Mouse (Mus musculus) myocyte (in vitro differentiated cells): ENCODE data around the gene Dbn1. TPM values are rescaled to one million over a fixed set of nuclear protein-coding genes. Genes with fewer than 3 reads are reported as not detected.
A peak's percentile ranks its signal among the peaks of the same experiment; 100 is the strongest.

Experiments
- H3K27me3 ChIP-seq: one replicate; pipeline ENCODE4 v1.6.1; 2011; ENCODE audit not compliant: control insufficient read depth, insufficient read depth, insufficient read length
- H3K36me3 ChIP-seq: one replicate; pipeline ENCODE4 v1.6.1; 2011; ENCODE audit not compliant: control insufficient read depth, insufficient read depth
- H3K4me2 ChIP-seq: one replicate; pipeline ENCODE4 v1.6.1; 2011; ENCODE audit warnings: low read depth, control low read depth
- H3K4me3 ChIP-seq: one replicate; pipeline ENCODE4 v1.5.1; 2011; ENCODE audit warnings: mild to moderate bottlenecking, control low read depth, moderate library complexity
- H3K79me2 ChIP-seq: one replicate; pipeline ENCODE4 v1.6.1; 2011; ENCODE audit not compliant: control insufficient read depth, insufficient read depth
- H3ac ChIP-seq: one replicate; pipeline ENCODE4 v1.6.1; 2011; ENCODE audit not compliant: control insufficient read depth, insufficient read length
- CEBPB ChIP-seq: IDR thresholded peaks from 2 replicates; pipeline ENCODE4 v1.6.1; 2011; ENCODE audit warnings: mild to moderate bottlenecking, moderate library complexity; ENCODE audit not compliant: poor library complexity, insufficient read depth, severe bottlenecking
- E2F4 ChIP-seq: IDR thresholded peaks from one replicate; pipeline ENCODE4 v1.6.1; 2011; ENCODE audit warnings: mild to moderate bottlenecking, control low read depth, moderate library complexity; ENCODE audit not compliant: insufficient read depth
- MAX ChIP-seq: IDR thresholded peaks from one replicate; pipeline ENCODE4 v1.6.1; 2011; ENCODE audit warnings: low read depth, mild to moderate bottlenecking, control low read depth
- MYOD1 ChIP-seq, 3 experiments: IDR thresholded peaks; one replicate each; pipeline ENCODE4 v1.6.1; 2011; ENCODE audit warnings: control low read depth in 2 of 3, low read depth in 2 of 3, mild to moderate bottlenecking in 2 of 3, moderate library complexity in 1 of 3; ENCODE audit not compliant: insufficient read length in 2 of 3, control insufficient read depth in 1 of 3
- MYOG ChIP-seq, 3 experiments: IDR thresholded peaks; one replicate each; pipeline ENCODE4 v1.6.1; 2011; ENCODE audit warnings: control low read depth in 2 of 3, low read depth in 2 of 3, mild to moderate bottlenecking in 2 of 3; ENCODE audit not compliant: insufficient read length in 2 of 3, control insufficient read depth in 1 of 3, insufficient read depth in 1 of 3
- POLR2A ChIP-seq: IDR thresholded peaks from one replicate; pipeline ENCODE4 v1.6.1; 2011; ENCODE audit warnings: low read depth, mild to moderate bottlenecking, control low read depth, moderate library complexity; ENCODE audit not compliant: insufficient read length
- POLR2AphosphoS2 ChIP-seq: IDR thresholded peaks from one replicate; pipeline ENCODE4 v1.6.1; 2011; ENCODE audit warnings: low read depth, control low read depth; ENCODE audit not compliant: insufficient read length
- REST ChIP-seq: IDR thresholded peaks from one replicate; pipeline ENCODE4 v1.6.1; 2011; ENCODE audit warnings: mild to moderate bottlenecking, control low read depth, moderate library complexity; ENCODE audit not compliant: insufficient read depth, insufficient read length
- SRF ChIP-seq: IDR thresholded peaks from one replicate; pipeline ENCODE4 v1.6.1; 2011; ENCODE audit warnings: low read depth; ENCODE audit not compliant: control insufficient read depth, insufficient read length
- TCF12 ChIP-seq: IDR thresholded peaks from one replicate; pipeline ENCODE4 v1.6.1; 2011; ENCODE audit warnings: mild to moderate bottlenecking, control low read depth; ENCODE audit not compliant: poor library complexity, insufficient read depth, severe bottlenecking
- TCF3 ChIP-seq: IDR thresholded peaks from one replicate; pipeline ENCODE4 v1.6.1; 2011; ENCODE audit warnings: low read depth, control low read depth; ENCODE audit not compliant: insufficient read length
- USF1 ChIP-seq: IDR thresholded peaks from one replicate; pipeline ENCODE4 v1.6.1; 2011; ENCODE audit warnings: low read depth, mild to moderate bottlenecking, control low read depth, moderate library complexity
- polyA plus RNA-seq: library from polyadenylated mRNA; unstranded; fragments of >200 nt; fragmentation: generic; extraction: Trizol; gene quantifications from one replicate; pipeline ENCODE4 v1.2.1, GENCODE M21; 2012; ENCODE audit warnings: missing spikeins

Gene Dbn1
- polyA plus RNA-seq, 1 experiment = 165 TPM

DNA sequence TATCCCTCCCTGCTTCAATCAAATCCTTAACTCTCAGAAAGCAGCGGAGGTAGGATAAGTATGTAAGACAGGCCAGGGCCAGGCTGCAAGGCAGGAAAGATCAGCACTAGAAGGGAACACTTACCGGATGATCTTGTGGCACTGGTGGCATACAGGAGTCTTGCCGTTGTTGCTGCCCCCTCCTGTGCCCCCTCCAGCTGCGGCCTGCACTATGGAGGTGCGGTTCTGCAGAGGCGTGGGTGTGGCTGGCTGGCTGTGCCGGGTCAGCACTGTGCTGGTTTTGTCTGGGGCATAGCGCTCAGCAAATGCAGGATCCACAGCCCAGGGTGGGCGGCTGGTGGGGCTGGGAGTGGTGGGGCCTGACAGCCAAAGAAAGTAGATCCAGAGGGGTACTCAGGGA is 17.9 kb upstream of the Dbn1 start:
- no peak overlapping the region for H3ac ChIP-seq
- H3K4me2 ChIP-seq = no peak overlapping the region
- no peaks in the 10 kb centered on the region for H3K27me3 ChIP-seq
- peak; percentile 55 for TF ChIP-seq POLR2AphosphoS2
- no peak for TF ChIP-seq POLR2A
- peaks cover 51% of the 10 kb centered on the region for H3K79me2 ChIP-seq
- no peak overlapping the region for H3K4me3 ChIP-seq
- H3K36me3 ChIP-seq = peaks cover 60% of the 10 kb centered on the region

GRCm38 (mm10) chr13:55504390-55504789 is 16.5 kb upstream of the Dbn1 start:
- no peak overlapping the region for H3K4me3 ChIP-seq
- H3K27me3 ChIP-seq = no peaks in the 10 kb centered on the region
- no peak overlapping the region for H3K4me2 ChIP-seq
- H3ac ChIP-seq = no peak overlapping the region
- TF ChIP-seq CEBPB = no peak
- no peak for TF ChIP-seq SRF
- TF ChIP-seq USF1 = no peak
- peak in 2 of 3 experiments; percentile 31 to 64 for TF ChIP-seq MYOD1 (IDR thresholded peaks at IDR 0.05; ENCODE audit: control insufficient read depth in 1 of 3, insufficient read length in 2 of 3, low read depth in 2 of 3)
- TF ChIP-seq TCF12 = no peak
- no peak for TF ChIP-seq MAX
- peak; percentile 15 for TF ChIP-seq TCF3
- TF ChIP-seq E2F4 = no peak
- TF ChIP-seq POLR2A = no peak
- peak in 2 of 3 experiments; percentile 11 to 57 for TF ChIP-seq MYOG (IDR thresholded peaks at IDR 0.05; ENCODE audit: control insufficient read depth in 1 of 3, insufficient read depth in 1 of 3, insufficient read length in 2 of 3, low read depth in 2 of 3)
- TF ChIP-seq POLR2AphosphoS2 = peak; percentile 30
- TF ChIP-seq REST = no peak
- H3K79me2 ChIP-seq = peaks cover 40% of the 10 kb centered on the region
- H3K36me3 ChIP-seq = peaks cover 69% of the 10 kb centered on the region

- peak; percentile 38 for TF ChIP-seq POLR2AphosphoS2
- no peak for TF ChIP-seq MAX
- TF ChIP-seq SRF = no peak
- TF ChIP-seq USF1 = no peak
- no peak for TF ChIP-seq REST
- no peak for TF ChIP-seq TCF3
- TF ChIP-seq TCF12 = no peak
- peak in 1 of 3 experiments; percentile 54 for TF ChIP-seq MYOG (IDR thresholded peaks at IDR 0.05; ENCODE audit: control insufficient read depth in 1 of 3, insufficient read depth in 1 of 3, insufficient read length in 2 of 3, low read depth in 2 of 3)
- TF ChIP-seq MYOD1 (IDR thresholded peaks at IDR 0.05; ENCODE audit: control insufficient read depth in 1 of 3, insufficient read length in 2 of 3, low read depth in 2 of 3) = no peak
- no peak for TF ChIP-seq CEBPB
- Histone ChIP-seq H3ac (no peak overlapping the region), H3K4me3 (no peak overlapping the region), H3K27me3 (no peaks in the 10 kb centered on the region), H3K36me3 (peaks cover 57% of the 10 kb centered on the region), H3K79me2 (peaks cover 20% of the 10 kb centered on the region), H3K4me2 (no peak overlapping the region)
Observed at GRCm38 (mm10) chr13:55502405-55502804, 14.5 kb upstream of the Dbn1 start.

GRCm38 (mm10) chr13:55500575-55500974 is 12.7 kb upstream of the Dbn1 start:
- Histone ChIP-seq H3K4me2 (no peak overlapping the region), H3K27me3 (no peaks in the 10 kb centered on the region)
- TF ChIP-seq POLR2A (peak; percentile 14), MAX (no peak), POLR2AphosphoS2 (peak; percentile 51)

DNA sequence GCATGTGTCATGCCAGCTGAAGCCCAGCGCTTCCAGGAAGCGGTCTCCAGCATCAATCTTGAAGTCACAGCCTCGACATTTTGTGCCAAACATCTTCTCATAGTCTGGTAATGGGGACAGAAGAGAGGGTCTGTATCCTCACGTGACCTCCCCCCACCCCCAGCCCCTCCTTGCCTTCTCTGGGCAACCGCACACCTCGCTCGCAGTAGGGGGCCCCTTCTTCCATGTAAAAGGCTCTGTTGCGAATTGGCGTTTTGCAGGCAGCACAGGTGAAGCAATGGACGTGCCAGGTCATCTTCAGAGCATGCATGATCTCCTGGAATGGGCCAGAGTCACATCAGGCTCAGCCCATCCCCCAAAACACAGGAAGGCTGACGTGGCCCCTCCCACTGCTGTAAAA is 11.0 kb upstream of the Dbn1 start:
- Histone ChIP-seq H3K36me3 (peaks cover 32% of the 10 kb centered on the region), H3K4me2 (no peak overlapping the region), H3K4me3 (no peak overlapping the region), H3K27me3 (no peaks in the 10 kb centered on the region), H3ac (no peak overlapping the region), H3K79me2 (peaks cover 6% of the 10 kb centered on the region)
- TF ChIP-seq MYOG (IDR thresholded peaks at IDR 0.05; ENCODE audit: control insufficient read depth in 1 of 3, insufficient read depth in 1 of 3, insufficient read length in 2 of 3, low read depth in 2 of 3) (no peak), POLR2AphosphoS2 (peak; percentile 29)

More at GRCm38 (mm10) chr13:55500575-55500974, 12.7 kb upstream of the Dbn1 start:
- Histone ChIP-seq H3ac (no peak overlapping the region), H3K4me3 (no peak overlapping the region), H3K36me3 (peaks cover 48% of the 10 kb centered on the region), H3K79me2 (peaks cover 9% of the 10 kb centered on the region)

DNA sequence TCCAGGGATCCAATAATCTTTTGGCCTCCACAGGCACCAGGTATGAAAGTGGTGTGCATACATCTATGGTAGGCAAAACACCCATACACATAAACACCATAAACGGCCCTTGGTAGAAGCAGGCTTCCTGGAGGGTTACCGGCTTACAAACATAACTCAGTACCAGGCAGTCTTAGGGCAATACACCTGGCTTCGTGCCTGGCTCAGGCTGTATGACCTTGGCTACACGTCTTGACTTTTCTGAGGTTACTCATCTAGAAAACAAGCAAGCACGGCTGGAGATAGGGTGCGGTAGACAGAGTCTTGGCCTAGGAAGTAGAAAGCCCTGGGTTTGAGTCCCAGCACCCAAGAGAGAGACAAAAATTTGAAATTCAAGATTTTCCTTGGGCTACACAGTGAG is 8.8 kb upstream of the Dbn1 start:
- Histone ChIP-seq H3K27me3 (no peaks in the 10 kb centered on the region), H3ac (no peak overlapping the region), H3K79me2 (no peaks in the 10 kb centered on the region), H3K4me3 (no peak overlapping the region), H3K4me2 (no peak overlapping the region), H3K36me3 (peaks cover 22% of the 10 kb centered on the region)
- TF ChIP-seq TCF3 = no peak
- no peak for TF ChIP-seq E2F4
- TF ChIP-seq USF1 = no peak
- no peak for TF ChIP-seq TCF12
- TF ChIP-seq REST = no peak
- no peak for TF ChIP-seq MYOD1 (IDR thresholded peaks at IDR 0.05; ENCODE audit: control insufficient read depth in 1 of 3, insufficient read length in 2 of 3, low read depth in 2 of 3)
- no peak for TF ChIP-seq SRF
- TF ChIP-seq MYOG (IDR thresholded peaks at IDR 0.05; ENCODE audit: control insufficient read depth in 1 of 3, insufficient read depth in 1 of 3, insufficient read length in 2 of 3, low read depth in 2 of 3) = no peak
- no peak for TF ChIP-seq POLR2AphosphoS2
- no peak for TF ChIP-seq CEBPB
- no peak for TF ChIP-seq MAX
- no peak for TF ChIP-seq POLR2A
